Mouse (Mus musculus) lung, embryonic 16.5 days (tissue): Measurements from ENCODE around the gene Higd1c. TPM values are rescaled to one million over a fixed set of nuclear protein-coding genes. Genes with fewer than 3 reads are reported as not detected.
A peak's percentile ranks its signal among the peaks of the same experiment; 100 is the strongest.

Source experiments
- ATAC-seq: fragments of 200-750 bp; cut with Nextera tagmentation; 2 replicates; pipeline ENCODE4 v1.8.0; 2017; ENCODE audit warnings: low read depth, mild to moderate bottlenecking, moderate library complexity
- H3K27ac ChIP-seq: fragments of 300-500 bp; sonication (generic); 2 replicates; pipeline ENCODE4 v1.5.1; 2014; ENCODE audit warnings: mild to moderate bottlenecking, control low read depth, low read length
- H3K27me3 ChIP-seq: fragments of 300-500 bp; sonication (generic); 2 replicates; pipeline ENCODE4 v1.6.1; 2014; ENCODE audit warnings: low read depth, low read length, mixed read lengths; ENCODE audit not compliant: control insufficient read depth, insufficient read depth
- H3K36me3 ChIP-seq: fragments of 300-500 bp; sonication (generic); 2 replicates; pipeline ENCODE4 v1.6.1; 2014; ENCODE audit warnings: low read length; ENCODE audit not compliant: control insufficient read depth, insufficient read depth
- H3K4me1 ChIP-seq: fragments of 300-500 bp; sonication (generic); replicated peaks from 2 replicates; pipeline ENCODE4 v1.6.1; 2014; ENCODE audit warnings: low read length, mixed read lengths; ENCODE audit not compliant: control insufficient read depth, insufficient read depth
- H3K4me2 ChIP-seq: fragments of 300-500 bp; sonication (generic); 2 replicates; pipeline ENCODE4 v1.6.1; 2014; ENCODE audit warnings: low read depth, low read length, control low read depth
- H3K4me3 ChIP-seq: fragments of 300-500 bp; sonication (generic); 2 replicates; pipeline ENCODE4 v1.5.1; 2014; ENCODE audit warnings: mild to moderate bottlenecking, low read length, control low read depth
- H3K9ac ChIP-seq: fragments of 300-500 bp; sonication (generic); 2 replicates; pipeline ENCODE4 v1.6.1; 2014; ENCODE audit warnings: low read length, control low read depth
- H3K9me3 ChIP-seq: fragments of 300-500 bp; sonication (generic); 2 replicates; pipeline ENCODE4 v1.6.1; 2016; ENCODE audit warnings: low read length; ENCODE audit not compliant: control insufficient read depth
- WGBS: fragments of 180-500 bp; shearing (Covaris S2); extraction: QIAGEN DNeasy Blood & Tissue Kit; methylation state at CpG from one replicate; pipeline ENCODE4 v1.1.7; 2014; 5-methylcytosine and 5-hydroxymethylcytosine counted together
- polyA plus RNA-seq: library from polyadenylated mRNA; unstranded; fragments of >200 nt; fragmentation: Nextera tagmentation; extraction: Ambion mirVana; gene quantifications from 2 replicates; pipeline ENCODE4 v1.2.1, GENCODE M21; 2015

Higd1c gene
- polyA plus RNA-seq, 1 experiment from 2014 or later, result not detected

GRCm38 (mm10) chr15:100380104-100380503, 15.8 kb downstream of the Higd1c start:
- H3K4me2 ChIP-seq, result no peak overlapping the region
- H3K4me1 ChIP-seq, result peaks cover 3% of the 10 kb centered on the region; the same call in 1 of the 2 replicates
- 46% methylated on average over 2 of the region's 2 CpGs for WGBS
- peak; percentile 59; the same call in 1 of the 2 replicates for ATAC-seq
- no peaks in the 10 kb centered on the region for H3K9me3 ChIP-seq
- H3K9ac ChIP-seq, result no peak overlapping the region
- H3K4me3 ChIP-seq, result no peak overlapping the region
- no peaks in the 10 kb centered on the region for H3K36me3 ChIP-seq
- no peaks in the 10 kb centered on the region for H3K27me3 ChIP-seq
- H3K27ac ChIP-seq, result peak overlapping the region; percentile 49; the same call in 1 of the 2 replicates

- no peak overlapping the region for H3K9ac ChIP-seq
- no peaks in the 10 kb centered on the region for H3K36me3 ChIP-seq
- no peaks in the 10 kb centered on the region for H3K9me3 ChIP-seq
- no peak overlapping the region for H3K27ac ChIP-seq
- H3K4me1 ChIP-seq, result no peaks in the 10 kb centered on the region
- H3K4me3 ChIP-seq, result no peak overlapping the region
- 92% methylated on average over 9 of the region's 9 CpGs for WGBS
- no peak overlapping the region for H3K4me2 ChIP-seq
- H3K27me3 ChIP-seq, result no peaks in the 10 kb centered on the region
- no peak for ATAC-seq
Measured at GRCm38 (mm10) chr15:100385705-100386104, 21.4 kb downstream of the Higd1c start.

- peak overlapping the region; percentile 26; the same call in 1 of the 2 replicates for H3K4me2 ChIP-seq
- H3K9ac ChIP-seq, result no peak overlapping the region
- peak overlapping the region; percentile 16; the same call in 1 of the 2 replicates for H3K4me3 ChIP-seq
- H3K36me3 ChIP-seq, result no peaks in the 10 kb centered on the region
- peak; percentile 83 for ATAC-seq
- no peaks in the 10 kb centered on the region for H3K9me3 ChIP-seq
- no peaks in the 10 kb centered on the region for H3K27me3 ChIP-seq
- peak overlapping the region; percentile 85 for H3K27ac ChIP-seq
- H3K4me1 ChIP-seq, result no peaks in the 10 kb centered on the region
- WGBS, result 59% methylated on average over 17 of the region's 17 CpGs
Measured at GRCm38 (mm10) chr15:100387544-100388223, 23.3 kb downstream of the Higd1c start.

DNA sequence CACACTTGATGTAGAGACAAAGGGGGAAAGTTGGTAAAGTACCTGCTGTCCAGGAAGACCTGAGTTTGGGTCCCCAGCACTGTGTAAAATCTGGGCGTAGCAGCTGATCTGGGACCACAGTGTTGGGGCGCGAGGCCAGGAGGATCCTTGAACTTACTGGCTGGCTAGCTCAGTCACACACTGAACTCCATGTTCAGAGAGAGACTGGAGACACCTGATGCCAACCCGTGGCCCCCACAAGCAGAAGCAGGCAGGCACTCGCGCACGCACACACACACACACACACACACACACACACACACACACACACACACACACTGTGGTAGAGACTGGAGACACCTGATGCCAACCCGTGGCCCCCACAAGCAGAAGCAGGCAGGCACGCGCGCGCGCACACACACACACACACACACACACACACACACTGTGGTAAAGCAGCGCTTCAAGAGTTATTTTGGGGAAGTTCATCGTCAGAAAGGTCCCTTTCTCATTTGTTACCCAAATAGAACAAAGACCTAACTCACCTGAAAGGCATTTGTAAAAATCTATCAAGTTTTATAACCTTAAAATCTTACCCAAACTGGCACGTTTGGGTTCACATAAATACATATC, 24.0 kb downstream of the Higd1c start:
- Histone ChIP-seq H3K9me3 (no peaks in the 10 kb centered on the region), H3K4me3 (peak overlapping the region; percentile 16; the same call in 1 of the 2 replicates), H3K4me2 (peak overlapping the region; percentile 26; the same call in 1 of the 2 replicates), H3K4me1 (no peaks in the 10 kb centered on the region), H3K27ac (peak overlapping the region; percentile 85), H3K27me3 (no peaks in the 10 kb centered on the region), H3K36me3 (no peaks in the 10 kb centered on the region), H3K9ac (no peak overlapping the region)
- ATAC-seq, result peak; percentile 59
- 68% methylated on average over 16 of the region's 16 CpGs for WGBS

DNA sequence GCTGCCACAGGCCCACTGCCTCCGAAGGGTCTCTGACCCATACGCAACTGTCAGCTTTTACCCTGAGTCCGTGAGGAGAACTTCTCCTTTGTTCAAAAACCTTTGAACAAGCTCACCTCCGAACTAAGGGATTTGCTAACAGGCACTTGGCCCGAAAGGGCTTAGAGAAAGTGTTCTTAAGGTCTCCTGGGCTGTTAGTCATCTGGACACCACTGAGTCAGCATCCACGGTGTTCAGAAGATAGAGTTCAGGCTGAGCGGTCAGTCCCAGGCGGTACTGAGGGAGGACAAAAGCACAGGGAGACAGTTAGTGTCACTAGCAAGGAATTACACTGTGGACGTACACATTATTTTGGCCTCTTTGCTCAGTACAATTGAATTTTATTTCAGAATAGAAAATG, 24.5 kb downstream of the Higd1c start:
- H3K9ac ChIP-seq, result no peak overlapping the region
- no peak for ATAC-seq
- no peak overlapping the region for H3K4me3 ChIP-seq
- H3K4me1 ChIP-seq, result no peaks in the 10 kb centered on the region
- H3K27me3 ChIP-seq, result no peaks in the 10 kb centered on the region
- no peaks in the 10 kb centered on the region for H3K9me3 ChIP-seq
- H3K27ac ChIP-seq, result no peak overlapping the region
- H3K4me2 ChIP-seq, result no peak overlapping the region
- H3K36me3 ChIP-seq, result peaks cover 4% of the 10 kb centered on the region; the same call in 1 of the 2 replicates
- WGBS, result 48% methylated on average over 9 of the region's 9 CpGs

DNA sequence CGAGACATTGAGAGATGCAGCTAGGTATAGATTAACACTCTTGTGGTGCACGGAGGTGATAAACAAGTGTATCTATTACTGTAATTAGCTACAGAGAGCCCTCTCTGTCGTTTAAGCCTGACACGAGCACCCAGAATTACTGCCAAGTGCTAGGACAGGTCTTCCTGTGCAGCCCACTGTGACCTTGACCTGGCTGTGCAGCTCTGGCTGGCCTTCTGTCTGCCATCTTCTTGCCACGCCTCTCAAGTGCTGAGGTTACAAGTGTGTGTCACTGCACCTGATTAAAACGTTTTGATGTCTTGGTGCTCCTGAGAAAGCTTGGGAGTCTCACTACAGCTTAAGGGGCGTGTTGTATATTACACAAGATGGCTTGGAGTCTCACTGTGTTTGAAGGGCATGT, 26.7 kb downstream of the Higd1c start:
- no peaks in the 10 kb centered on the region for H3K4me1 ChIP-seq
- H3K36me3 ChIP-seq, result peaks cover 10% of the 10 kb centered on the region
- ATAC-seq, result no peak
- H3K4me2 ChIP-seq, result no peak overlapping the region
- no peak overlapping the region for H3K4me3 ChIP-seq
- H3K27me3 ChIP-seq, result no peaks in the 10 kb centered on the region
- 66% methylated on average over 7 of the region's 7 CpGs for WGBS
- no peak overlapping the region for H3K27ac ChIP-seq
- no peak overlapping the region for H3K9ac ChIP-seq
- H3K9me3 ChIP-seq, result no peaks in the 10 kb centered on the region

DNA sequence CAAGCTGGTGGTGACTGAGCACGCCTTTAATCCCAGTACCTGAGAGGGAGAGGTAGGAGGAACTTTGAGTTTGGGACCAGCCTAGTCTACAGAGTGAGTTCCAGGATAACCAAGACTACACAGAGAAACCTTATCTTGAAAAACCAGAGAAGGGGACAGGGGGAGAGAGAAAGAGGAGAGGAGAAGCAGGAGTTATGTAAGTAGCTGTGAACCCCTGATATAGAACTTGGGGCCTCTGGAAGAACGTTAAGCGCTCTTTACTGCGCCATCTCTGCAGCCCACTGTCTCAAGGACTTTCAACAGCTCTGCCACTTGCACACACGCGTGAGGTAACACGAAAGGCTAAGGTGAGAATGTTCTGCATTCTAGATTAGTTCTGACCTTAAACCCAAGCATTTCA, 27.3 kb downstream of the Higd1c start:
- no peak for ATAC-seq

DNA sequence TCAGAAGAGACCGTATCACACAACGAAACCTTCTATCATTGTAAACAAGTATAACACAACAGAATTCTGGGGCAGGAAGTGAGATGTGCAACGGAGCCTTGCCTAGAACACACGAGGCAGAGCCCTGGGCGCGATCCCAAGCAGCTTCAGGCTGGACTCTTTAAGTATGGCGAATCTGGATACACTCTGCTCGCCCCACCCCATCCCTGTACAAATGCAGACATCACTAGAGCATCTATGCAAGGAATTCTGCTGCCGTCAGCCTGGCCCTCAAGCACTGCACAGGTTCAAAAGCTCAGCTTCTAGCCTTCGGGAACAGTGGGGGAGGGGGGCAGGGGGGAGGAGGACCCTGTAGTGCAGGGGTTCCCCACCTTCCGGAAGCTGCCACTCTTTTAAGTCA, 28.7 kb downstream of the Higd1c start:
- Histone ChIP-seq H3K4me1 (no peaks in the 10 kb centered on the region), H3K4me2 (no peak overlapping the region), H3K9ac (no peak overlapping the region), H3K9me3 (no peaks in the 10 kb centered on the region), H3K4me3 (no peak overlapping the region), H3K36me3 (peaks cover 25% of the 10 kb centered on the region), H3K27me3 (no peaks in the 10 kb centered on the region), H3K27ac (no peak overlapping the region)
- whole genome bisulfite sequencing, result 81% methylated on average over 11 of the region's 11 CpGs
- ATAC-seq, result no peak

More for the DNA sequence above, 27.3 kb downstream of the Higd1c start:
- Histone ChIP-seq H3K36me3 (peaks cover 15% of the 10 kb centered on the region), H3K9ac (no peak overlapping the region), H3K4me1 (no peaks in the 10 kb centered on the region), H3K4me2 (no peak overlapping the region), H3K9me3 (no peaks in the 10 kb centered on the region), H3K4me3 (no peak overlapping the region), H3K27me3 (no peaks in the 10 kb centered on the region), H3K27ac (no peak overlapping the region)
- 83% methylated on average over 7 of the region's 7 CpGs for WGBS

DNA sequence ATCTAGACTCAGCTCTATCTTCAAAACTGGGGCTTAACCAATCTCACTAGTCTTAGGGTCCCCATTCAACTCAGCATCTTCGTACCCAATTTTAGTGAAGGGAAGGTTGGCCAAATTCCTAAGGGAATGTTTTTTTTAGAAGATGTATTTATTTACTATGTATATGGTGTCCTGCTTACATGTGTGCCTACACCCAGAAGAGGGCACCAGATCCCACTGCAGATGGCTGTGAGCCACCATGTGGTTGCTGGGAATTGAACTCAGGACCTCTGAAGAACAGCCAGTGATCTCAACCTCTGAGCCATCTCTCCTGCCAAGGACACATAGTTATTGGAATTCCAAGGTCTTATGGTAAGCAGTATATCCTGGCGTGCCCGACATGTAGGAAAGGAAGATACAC, 31.2 kb downstream of the Higd1c start:
- no peak overlapping the region for H3K9ac ChIP-seq
- no peak for ATAC-seq
- 96% methylated on average over 3 of the region's 3 CpGs for WGBS
- H3K4me3 ChIP-seq, result no peak overlapping the region
- no peak overlapping the region for H3K4me2 ChIP-seq
- H3K4me1 ChIP-seq, result no peaks in the 10 kb centered on the region
- peaks cover 37% of the 10 kb centered on the region for H3K36me3 ChIP-seq
- H3K27me3 ChIP-seq, result no peaks in the 10 kb centered on the region
- H3K27ac ChIP-seq, result no peak overlapping the region
- H3K9me3 ChIP-seq, result no peaks in the 10 kb centered on the region
